Mouse (Mus musculus): Measurements from ENCODE around the gene Olfr1107.

- TF ChIP-seq CTCF (IDR thresholded peaks at IDR 0.05; ENCODE audit: low read depth) (no peak), EP300 (IDR thresholded peaks at IDR 0.05; ENCODE audit: low read depth) (no peak)
These were observed at the start of gene Olfr1107 for GRCm38 (mm10) chr2:87075717-87076116.

Data from liver, postnatal 0 days (tissue).